Mouse (Mus musculus): ENCODE data around the gene Gpsm3.
"Not testable (repeated sequence)": the region's sequence is repeated elsewhere in the genome, so short reads cannot be mapped to it uniquely, and the experiment has no call there.

The Gpsm3 gene

DNA sequence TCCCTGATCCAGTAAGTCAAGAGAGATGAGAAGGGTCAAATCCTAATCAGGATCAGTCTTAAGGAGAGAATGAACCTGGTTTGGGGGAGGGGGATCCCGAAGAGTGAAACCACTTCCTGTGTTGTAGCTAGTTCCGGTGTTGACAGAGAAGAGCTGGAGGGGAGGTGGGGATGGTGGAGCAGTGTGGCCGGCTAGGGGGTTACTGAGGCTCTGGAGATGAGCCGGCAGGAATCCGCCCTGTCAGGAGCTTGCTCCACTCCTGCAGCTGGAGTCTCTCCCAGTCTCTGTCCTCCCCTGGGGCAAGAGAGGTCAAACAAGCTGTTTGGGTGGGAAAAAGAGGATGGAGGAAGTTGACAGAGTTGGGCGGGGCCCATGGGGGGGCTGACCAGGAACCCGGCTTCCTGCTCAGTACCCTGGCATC lies at the start of gene Gpsm3:
Gene Gpsm3, plus strand, starts transcription at position 126 of the 421 bp plus-strand sequence.
- peak; percentile 33 for DNase-seq (ENCODE audit: low read depth, low spot score)

DNA sequence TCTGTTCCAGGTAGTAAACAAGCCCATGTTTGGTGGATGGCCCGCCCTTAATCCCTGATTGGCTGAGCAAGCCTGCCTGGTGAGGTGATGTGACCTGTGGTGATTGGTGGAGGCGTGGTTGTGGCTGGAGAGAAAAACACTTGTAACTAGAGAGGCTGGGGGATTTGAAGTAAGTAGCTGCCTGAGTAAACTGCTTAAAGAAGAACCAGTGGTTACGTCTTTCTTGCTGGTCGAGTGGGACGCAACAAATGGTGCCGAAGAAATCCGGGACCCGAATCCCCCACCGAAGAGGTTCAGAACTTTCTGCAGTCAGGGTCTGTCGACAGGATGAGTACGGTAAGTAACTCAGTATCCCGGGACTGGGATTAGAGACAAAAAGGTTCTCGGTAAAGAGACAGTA lies 46.0 kb upstream of the Gpsm3 start:
- not testable (repeated sequence) for DNase-seq (ENCODE audit: low read depth, low spot score)

DNA sequence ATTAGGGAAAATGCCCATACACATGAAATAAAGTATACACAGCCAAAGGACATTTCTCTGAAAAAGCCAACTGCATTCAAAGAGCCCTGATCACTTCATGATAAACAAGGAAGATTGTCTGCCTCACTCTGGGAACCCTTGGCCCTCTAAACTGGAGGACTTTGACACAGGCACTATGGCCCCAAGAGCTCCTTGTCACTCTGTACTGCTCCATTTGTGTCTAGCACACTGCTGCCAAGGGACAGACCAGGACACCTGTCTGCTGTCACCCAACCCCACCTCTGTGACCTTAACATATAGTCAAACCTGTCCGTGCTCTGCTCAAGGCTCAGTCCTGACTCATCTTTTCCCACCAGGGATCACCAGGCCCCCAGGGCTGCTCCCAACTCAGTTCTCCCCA lies 42.8 kb upstream of the Gpsm3 start:
- DNase-seq (ENCODE audit: low read depth, low spot score) = no peak

DNA sequence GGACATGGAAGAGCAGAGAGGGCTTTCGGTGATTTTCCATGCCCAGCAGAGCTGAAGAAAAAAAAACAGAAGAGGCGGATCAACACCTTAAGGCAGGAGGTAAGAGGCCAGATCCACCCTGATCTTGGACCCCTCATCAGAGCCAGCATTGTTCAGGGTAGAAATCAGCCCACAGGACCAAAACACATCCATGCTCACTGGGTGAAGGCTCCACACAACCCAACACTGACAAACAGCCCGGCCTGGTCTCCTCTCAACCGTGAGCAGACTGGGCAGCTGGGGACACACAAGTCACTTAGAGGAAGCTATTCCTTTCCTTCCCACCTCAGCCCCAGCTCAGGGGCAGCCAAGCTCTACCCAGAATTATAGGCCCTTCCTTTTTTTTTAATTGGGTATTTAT lies 42.0 kb upstream of the Gpsm3 start:
- DNase-seq (ENCODE audit: low read depth, low spot score) = no peak

DNA sequence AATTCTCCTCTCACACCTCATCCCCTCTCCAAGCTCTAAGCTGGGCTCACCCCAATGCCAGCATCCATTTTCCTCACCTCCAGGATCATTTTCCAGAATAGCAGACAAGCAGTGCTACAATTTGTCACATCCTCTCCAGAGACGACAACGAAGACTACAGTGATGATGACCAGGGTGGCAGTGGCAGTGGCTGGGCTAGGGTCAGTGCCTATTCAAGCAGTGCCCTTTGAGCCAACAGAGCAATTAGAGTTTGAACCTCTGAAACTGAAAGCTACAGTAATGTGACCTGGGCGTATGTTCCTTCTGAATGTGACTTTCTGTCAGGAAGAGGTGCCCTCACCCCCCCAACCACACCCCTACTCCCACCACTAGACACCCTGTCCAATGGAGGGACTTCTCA lies 40.5 kb upstream of the Gpsm3 start:
- no peak for DNase-seq (ENCODE audit: low read depth, low spot score)

DNA sequence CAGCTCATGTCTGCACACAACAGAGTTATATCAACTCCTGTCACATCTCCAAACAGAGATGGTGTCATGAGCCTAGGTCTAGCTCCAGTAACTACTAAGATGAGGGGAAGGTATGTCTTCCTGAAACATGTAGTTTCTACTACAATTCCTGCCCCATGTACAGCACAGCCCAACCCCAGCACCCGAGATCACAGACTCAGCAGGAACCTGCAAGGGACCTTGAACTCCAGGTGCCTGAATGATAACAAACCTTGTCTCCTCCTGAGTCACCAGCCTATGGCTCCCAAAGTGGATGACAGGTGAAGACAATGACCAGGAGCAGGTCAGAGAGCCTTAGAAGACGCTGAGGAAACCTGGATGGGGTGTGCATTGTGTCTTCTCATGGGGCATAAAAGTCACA lies 39.8 kb upstream of the Gpsm3 start:
- no peak for DNase-seq (ENCODE audit: low read depth, low spot score)

DNA sequence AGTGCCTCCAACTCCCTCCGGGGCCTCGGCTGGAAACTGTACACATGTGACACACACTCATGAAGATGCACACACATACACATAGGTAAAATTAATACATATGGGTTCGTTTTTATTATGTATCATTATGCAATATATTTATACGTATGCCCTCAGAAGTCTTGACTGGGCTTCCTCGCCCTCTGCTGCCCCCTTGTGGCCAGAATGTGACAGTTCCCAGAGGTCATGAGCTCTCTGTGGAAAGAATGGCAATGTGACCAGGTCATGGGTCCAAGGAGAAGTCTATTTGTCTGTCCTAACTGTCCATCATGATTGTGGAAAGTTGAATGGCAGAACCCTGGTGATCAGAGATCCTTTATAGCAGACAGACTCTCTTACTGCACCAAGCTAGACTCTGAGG lies 34.1 kb upstream of the Gpsm3 start:
- peak; percentile 78 for DNase-seq (ENCODE audit: low read depth, low spot score)

DNA sequence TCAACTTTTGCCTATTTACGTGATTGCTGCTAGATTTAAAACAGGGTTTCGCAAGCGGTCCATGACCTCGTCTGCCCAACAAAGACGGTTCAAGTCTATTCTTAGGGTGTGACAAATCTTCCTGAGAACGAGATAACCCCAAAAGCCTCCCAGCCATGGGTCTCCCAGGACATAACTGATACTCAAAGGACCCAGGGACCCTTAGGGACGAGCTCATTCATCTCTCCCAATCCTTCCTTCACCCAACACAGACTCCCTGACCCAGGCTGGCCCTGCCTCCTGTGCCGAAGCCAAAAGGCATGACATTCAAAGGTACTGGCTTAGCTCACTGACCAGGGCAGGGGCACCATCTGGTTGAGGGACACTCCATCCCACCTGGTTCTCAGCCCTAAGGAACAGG lies 33.2 kb upstream of the Gpsm3 start:
- DNase-seq (ENCODE audit: low read depth, low spot score) = no peak

DNA sequence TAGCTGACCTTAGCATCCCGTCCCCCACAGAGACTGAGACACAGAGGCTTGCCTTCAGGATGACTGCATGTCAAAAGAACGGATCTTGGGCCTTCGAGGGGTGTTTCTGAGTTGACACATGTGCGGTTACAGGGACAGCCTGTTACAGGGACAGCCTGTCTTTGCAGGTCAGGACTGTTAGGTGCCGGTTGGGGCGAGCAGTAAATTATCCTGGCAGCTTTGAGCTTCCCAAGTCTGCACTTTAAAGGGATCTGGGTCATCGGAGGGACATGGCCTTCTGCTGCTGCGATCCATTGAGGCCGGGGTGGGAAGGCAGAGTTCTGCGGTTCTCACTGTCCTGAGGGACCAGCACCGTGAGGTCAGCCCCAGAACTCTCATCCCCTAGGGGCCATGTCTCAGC lies 32.2 kb upstream of the Gpsm3 start:
- DNase-seq (ENCODE audit: low read depth, low spot score) = no peak

DNA sequence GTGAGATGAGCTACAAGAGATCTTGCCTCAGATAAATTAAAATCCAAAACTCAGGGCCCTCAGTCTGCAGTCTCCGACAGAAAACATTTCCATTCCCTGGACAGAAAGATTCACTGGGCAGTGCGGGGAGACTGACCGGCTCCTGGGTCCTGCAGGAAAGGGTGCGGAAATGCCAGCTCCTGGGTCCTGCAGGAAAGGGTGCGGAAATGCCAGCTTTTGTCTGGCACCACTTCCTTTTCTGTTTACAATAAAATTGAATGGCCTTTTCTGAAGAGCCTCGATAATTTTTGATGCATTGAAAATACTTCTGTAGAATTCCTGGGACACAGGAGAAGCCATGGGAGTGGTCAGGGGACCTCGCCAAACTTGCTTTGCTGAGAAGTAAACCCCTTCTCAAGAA lies 30.5 kb upstream of the Gpsm3 start:
- no peak for DNase-seq (ENCODE audit: low read depth, low spot score)

DNA sequence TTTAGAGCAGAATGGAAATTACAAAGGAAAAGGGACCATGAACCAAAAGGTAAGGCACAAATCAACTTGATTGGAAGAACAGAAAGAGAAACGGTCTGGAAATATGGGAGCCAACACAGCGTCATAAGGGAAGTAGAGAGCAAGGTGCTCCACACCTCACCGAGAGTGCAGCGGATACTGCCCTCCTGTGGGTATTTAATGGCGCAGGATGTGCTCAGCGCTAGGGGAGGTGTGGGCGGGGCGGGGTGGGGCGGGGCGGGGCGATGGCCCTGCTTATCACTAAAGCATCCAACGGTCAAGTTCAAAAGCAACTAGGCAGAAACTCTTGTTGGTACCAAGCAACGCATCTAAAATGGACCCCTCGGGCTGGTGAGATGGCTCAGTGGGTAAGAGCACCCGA lies 29.7 kb upstream of the Gpsm3 start:
- DNase-seq (ENCODE audit: low read depth, low spot score) = no peak

DNA sequence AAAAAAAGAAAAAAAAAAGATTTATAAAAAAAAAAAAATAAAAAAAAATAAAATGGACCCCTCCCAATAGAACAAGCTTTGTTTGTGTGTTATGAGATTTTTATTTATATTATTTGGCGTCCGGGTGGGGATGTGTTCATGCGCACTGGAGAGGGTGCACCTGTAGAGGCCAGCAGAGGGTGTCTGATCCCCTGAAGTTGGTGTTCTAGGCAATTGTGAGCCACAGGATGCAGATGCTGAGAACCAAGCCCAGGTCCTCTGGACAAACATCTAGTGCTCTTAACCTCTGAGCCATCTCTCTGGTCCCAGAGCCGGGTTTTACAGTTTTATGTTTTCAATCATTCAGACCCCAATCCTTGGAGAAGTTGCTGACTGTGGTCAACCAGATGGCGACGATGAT lies 29.2 kb upstream of the Gpsm3 start:
- DNase-seq (ENCODE audit: low read depth, low spot score) = no peak

DNA sequence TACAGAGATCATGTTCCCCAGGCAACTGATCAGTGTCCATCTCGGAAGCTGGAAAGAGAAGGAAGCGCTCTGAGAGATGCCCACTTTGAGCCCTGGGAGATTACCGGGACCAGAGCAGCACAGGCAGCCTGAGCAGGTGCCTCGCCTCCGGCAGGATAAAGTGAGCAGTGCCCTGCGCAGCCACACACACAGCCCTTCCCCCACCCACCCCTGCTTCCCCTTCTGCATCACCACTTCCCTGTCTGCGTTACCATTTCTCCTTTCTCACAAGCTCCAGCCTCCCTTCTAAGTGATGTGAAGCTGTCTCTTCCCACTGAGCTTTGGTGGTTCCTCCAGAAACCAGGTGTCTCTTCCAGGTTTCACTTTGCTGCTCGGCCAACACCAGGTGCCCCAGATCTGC lies 28.4 kb upstream of the Gpsm3 start:
- no peak for DNase-seq (ENCODE audit: low read depth, low spot score)

DNA sequence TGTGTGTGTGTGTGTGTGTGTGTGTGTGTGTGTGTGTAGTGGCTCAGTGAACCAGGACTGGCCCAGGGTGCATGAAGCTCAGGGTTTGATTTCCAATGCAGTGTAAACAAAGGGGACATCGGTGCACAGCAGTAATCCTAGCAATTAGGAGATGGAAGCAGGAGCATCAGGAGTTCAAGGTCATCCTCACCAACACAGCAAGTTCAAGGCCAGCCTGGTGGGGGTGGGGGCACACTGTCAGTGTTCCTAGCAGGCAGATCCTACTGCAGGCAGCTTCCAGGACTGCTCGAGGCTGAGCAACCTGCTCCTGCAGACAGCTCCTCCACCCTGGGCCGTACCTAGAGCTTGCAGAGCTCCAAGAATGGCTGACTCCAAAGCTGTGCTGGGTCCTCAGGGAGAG lies 27.0 kb upstream of the Gpsm3 start:
- DNase-seq (ENCODE audit: low read depth, low spot score) = no peak

DNA sequence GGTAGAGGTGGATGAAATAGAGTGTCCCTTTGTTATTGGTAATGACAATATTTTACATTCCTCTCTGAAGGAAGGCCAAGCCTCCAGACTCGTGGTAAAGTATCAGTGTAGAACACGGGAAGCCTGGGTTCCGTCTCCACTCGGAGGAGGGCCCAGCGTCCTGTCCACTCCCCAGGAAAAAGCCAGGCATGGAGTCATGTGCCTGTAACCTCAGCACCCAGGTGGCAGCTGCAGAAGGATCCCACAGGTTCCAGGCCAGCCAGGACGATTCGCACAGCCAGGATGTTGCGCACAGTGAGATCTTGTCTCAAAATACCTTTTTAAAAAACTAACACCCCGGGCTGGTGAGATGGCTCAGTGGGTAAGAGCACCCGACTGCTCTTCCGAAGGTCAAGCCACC lies 26.3 kb upstream of the Gpsm3 start:
- no peak for DNase-seq (ENCODE audit: low read depth, low spot score)

DNA sequence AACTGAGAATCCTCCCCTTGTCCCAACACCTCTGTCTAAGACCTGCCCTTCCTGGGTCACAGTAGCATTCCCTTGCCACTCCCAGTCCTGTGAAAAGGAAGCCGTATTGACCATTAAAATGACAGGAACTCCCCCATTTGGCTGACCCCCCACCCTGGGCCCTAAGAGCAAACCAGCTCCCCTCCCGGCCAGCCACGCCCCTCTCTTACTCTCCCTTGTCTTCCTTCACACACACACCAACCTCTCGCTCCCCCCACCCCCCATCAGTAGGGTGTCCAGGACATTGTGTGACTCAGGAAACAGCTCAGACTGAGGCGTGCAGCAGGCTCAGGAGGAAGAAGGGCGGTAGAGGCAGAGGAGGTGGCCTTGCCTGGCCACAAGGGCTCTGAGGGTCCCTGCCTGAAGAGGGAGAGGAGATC lies 25.6 kb upstream of the Gpsm3 start, which contains the start of gene Notch4:
Gene Notch4, plus strand, starts transcription at position 266 of the 419 bp plus-strand sequence.
- DNase-seq (ENCODE audit: low read depth, low spot score) = peak; percentile 20

DNA sequence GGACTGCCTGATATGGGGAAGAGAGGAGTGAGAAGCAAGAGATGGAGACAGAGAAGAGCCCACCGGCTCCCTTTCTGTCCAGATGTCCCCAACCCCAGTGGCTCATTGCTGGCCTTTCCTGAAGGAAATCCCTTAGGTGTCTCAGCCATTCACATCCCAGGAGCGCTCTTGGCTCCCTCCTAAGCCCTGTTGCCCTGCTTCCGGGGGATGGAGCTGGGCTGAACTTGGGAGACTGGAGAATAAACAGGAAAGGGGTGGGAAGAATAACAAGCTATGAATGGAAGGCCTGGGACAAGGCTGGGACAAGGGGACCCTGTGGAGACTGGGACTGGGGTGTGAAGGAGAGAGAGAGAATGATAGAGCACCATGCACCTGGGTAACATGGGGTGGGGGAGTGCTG lies 24.8 kb upstream of the Gpsm3 start:
- no peak for DNase-seq (ENCODE audit: low read depth, low spot score)

DNA sequence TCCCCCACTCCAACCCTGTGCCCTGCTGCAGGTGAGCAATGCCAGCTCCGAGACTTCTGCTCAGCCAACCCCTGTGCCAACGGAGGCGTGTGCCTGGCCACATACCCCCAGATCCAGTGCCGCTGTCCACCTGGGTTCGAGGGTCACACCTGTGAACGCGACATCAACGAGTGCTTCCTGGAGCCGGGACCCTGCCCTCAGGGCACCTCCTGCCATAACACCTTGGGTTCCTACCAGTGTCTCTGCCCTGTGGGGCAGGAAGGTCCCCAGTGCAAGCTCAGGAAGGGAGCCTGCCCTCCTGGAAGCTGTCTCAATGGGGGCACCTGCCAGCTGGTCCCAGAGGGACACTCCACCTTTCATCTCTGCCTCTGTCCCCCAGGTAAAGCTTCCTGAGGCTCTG lies 22.3 kb upstream of the Gpsm3 start:
- no peak for DNase-seq (ENCODE audit: low read depth, low spot score)

DNA sequence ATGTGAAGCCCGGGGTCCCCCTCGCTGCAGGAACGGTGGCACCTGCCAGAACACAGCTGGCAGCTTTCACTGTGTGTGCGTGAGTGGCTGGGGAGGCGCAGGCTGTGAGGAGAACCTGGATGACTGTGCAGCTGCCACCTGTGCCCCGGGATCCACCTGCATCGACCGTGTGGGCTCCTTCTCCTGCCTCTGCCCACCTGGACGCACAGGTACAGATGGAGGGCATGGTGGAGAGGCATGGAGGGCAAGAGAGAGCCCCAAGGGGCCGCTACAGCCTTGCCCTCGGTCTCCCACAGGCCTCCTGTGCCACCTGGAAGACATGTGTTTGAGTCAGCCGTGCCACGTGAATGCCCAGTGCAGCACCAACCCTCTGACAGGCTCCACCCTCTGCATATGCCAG lies 21.2 kb upstream of the Gpsm3 start:
- DNase-seq (ENCODE audit: low read depth, low spot score) = no peak

DNA sequence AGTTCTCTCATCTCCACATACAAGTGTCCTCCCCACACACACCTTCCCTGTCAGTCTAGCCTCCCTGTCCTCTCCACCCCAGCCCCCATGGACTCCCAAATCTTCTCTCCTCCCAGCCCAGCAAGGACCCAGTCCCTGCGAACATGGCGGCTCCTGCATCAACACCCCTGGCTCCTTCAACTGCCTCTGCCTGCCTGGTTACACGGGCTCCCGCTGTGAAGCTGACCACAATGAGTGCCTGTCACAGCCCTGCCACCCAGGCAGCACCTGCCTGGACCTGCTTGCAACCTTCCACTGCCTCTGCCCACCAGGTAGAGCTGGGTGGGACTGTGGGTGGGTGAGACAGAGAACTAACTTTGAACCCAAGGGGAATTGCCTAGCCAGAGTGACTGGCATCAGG lies 19.7 kb upstream of the Gpsm3 start:
- no peak for DNase-seq (ENCODE audit: low read depth, low spot score)

DNA sequence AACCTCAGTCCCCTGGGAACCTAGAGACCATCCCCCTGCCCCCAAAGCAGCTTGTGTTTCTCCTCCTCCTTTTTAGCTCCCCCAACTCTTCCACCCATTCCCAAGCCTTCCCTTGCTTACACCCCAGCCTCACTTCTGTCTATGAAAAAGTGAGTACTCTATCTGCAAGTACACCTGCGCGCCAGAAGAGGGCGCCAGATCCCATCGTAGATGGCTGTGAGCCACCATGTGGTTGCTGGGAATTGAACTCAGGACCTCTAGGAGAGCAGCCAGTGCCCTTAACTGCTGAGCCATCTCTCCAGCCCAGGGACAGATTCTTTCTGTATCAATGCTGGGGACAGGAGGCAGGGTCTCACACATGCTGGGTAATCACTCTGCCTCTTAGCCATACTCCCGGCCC lies 17.7 kb upstream of the Gpsm3 start:
- no peak for DNase-seq (ENCODE audit: low read depth, low spot score)

DNA sequence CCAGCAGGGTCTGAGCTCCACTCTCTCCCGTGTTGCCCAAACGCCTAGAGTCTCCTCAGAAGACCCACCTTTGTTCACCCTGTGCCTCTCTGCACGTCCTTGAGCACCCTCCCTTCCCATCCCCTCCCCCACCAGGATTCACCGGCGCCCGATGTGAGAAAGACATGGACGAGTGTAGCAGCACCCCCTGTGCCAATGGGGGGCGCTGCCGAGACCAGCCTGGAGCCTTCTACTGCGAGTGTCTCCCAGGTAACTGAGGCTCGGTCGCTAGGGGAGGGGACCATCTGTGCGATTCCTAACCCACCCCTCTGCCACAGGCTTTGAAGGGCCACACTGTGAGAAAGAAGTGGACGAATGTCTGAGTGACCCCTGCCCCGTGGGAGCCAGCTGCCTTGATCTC lies 17.2 kb upstream of the Gpsm3 start:
- DNase-seq (ENCODE audit: low read depth, low spot score) = no peak

DNA sequence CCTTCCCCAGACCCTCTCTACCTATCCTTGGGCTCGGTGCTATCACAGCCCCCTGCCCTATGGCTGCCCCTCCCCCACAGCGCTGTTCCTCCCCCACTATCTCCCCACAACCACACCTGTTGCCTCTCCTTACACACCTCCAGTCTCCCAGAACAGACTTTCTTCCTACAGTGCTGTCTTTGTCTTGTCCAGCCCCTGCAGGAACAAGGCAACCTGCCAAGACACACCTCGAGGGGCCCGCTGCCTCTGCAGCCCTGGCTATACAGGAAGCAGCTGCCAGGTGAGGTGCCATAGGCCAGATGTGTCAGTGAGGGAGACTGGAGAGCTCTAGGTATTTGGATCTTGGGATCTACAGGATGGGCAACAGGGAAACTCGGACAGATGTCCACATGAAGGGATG lies 13.0 kb upstream of the Gpsm3 start:
- DNase-seq (ENCODE audit: low read depth, low spot score) = no peak

DNA sequence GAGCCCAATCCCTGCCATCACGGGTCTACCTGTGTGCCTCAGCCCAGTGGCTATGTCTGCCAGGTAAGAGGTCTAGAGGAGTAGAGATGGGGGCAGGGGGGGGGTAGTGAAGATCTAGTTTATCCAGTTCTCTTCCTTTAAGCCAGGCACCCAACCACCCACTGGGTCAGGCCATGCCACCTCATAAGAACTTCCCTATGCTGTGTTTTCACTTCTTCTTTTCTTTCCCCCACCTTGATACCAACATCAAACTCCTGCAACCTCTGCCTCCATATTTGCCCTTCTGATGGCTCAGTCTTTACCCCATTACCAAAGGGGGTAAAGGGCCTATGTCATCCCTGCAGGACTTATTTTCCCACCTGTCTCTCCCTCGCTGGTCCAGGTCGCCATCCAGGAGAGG lies 11.5 kb upstream of the Gpsm3 start:
- no peak for DNase-seq (ENCODE audit: low read depth, low spot score)

DNA sequence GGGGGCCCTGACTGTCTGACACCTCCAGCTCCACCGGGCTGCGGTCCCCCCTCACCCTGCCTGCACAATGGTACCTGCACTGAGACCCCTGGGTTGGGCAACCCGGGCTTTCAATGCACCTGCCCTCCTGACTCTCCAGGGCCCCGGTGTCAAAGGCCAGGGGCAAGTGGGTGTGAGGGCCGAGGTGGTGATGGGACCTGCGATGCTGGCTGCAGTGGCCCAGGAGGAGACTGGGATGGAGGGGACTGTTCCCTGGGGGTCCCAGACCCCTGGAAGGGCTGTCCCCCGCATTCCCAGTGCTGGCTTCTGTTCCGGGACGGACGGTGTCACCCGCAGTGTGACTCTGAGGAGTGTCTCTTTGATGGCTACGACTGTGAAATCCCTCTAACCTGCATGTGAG lies 7.1 kb upstream of the Gpsm3 start:
- no peak for DNase-seq (ENCODE audit: low read depth, low spot score)

All from 3T3-L1 (cell line).